Mouse (Mus musculus) skeletal muscle tissue, postnatal 0 days (tissue): ENCODE data around the gene 4930578C19Rik. TPM values are rescaled to one million over a fixed set of nuclear protein-coding genes. Genes with fewer than 3 reads are reported as not detected.

Experiments
- polyA plus RNA-seq: library from polyadenylated mRNA; unstranded; fragments of >200 nt; fragmentation: Nextera tagmentation; extraction: Ambion mirVana; gene quantifications from 2 replicates; pipeline ENCODE4 v1.2.1, GENCODE M21; 2015

Gene 4930578C19Rik
- polyA plus RNA-seq, result 1.5 and 1.7 TPM in 2 replicates

GRCm38 (mm10) chrX:18461198-18461601, at the start of gene 4930578C19Rik:
Gene 4930578C19Rik (minus strand): TSS chrX:18461397.

